Mouse (Mus musculus): ENCODE data around the gene Plekha4.

The Plekha4 gene

GRCm38 (mm10) chr7:45567780-45568516 is 41.8 kb downstream of the Plekha4 start:
- DNase-seq (ENCODE audit: inconsistent age in 2 of 2, low spot score in 1 of 2): peak; percentile 96 to 97

GRCm38 (mm10) chr7:45568601-45569473 is 42.7 kb downstream of the Plekha4 start:
- no peak for DNase-seq (ENCODE audit: inconsistent age in 2 of 2, low spot score in 1 of 2)

- peak; percentile 87 to 92 for DNase-seq (ENCODE audit: inconsistent age in 2 of 2, low spot score in 1 of 2)
Measured at GRCm38 (mm10) chr7:45570103-45570741, 44.1 kb downstream of the Plekha4 start, which contains the start of gene Bcat2. Gene Bcat2, plus strand, starts transcription at chr7:45570153.

- peak in 1 of 2 experiments; percentile 56 for DNase-seq (ENCODE audit: inconsistent age in 2 of 2, low spot score in 1 of 2)
Measured at GRCm38 (mm10) chr7:45571966-45572365, 45.8 kb downstream of the Plekha4 start.

- no peak for DNase-seq (ENCODE audit: inconsistent age in 2 of 2, low spot score in 1 of 2)
Measured at GRCm38 (mm10) chr7:45573954-45574353, 47.8 kb downstream of the Plekha4 start.

- no peak for DNase-seq (ENCODE audit: inconsistent age in 2 of 2, low spot score in 1 of 2)
Measured at GRCm38 (mm10) chr7:45574472-45575379, 48.6 kb downstream of the Plekha4 start.

GRCm38 (mm10) chr7:45585923-45586322 is 59.8 kb downstream of the Plekha4 start:
- DNase-seq (ENCODE audit: inconsistent age in 2 of 2, low spot score in 1 of 2): peak in 1 of 2 experiments; percentile 4

GRCm38 (mm10) chr7:45587631-45588592 is 61.8 kb downstream of the Plekha4 start:
- DNase-seq (ENCODE audit: inconsistent age in 2 of 2, low spot score in 1 of 2): peak in 1 of 2 experiments; percentile 32

GRCm38 (mm10) chr7:45589173-45589572 is 63.0 kb downstream of the Plekha4 start:
- DNase-seq (ENCODE audit: inconsistent age in 2 of 2, low spot score in 1 of 2): peak; percentile 97 to 98

GRCm38 (mm10) chr7:45589898-45590297 is 63.8 kb downstream of the Plekha4 start:
- peak in 1 of 2 experiments; percentile 21 for DNase-seq (ENCODE audit: inconsistent age in 2 of 2, low spot score in 1 of 2)

GRCm38 (mm10) chr7:45590874-45591273 is 64.7 kb downstream of the Plekha4 start:
- peak; percentile 31 to 61 for DNase-seq (ENCODE audit: inconsistent age in 2 of 2, low spot score in 1 of 2)

GRCm38 (mm10) chr7:45591880-45592279 is 65.8 kb downstream of the Plekha4 start:
- DNase-seq (ENCODE audit: inconsistent age in 2 of 2, low spot score in 1 of 2): peak in 1 of 2 experiments; percentile 3

GRCm38 (mm10) chr7:45593118-45593815 is 67.1 kb downstream of the Plekha4 start:
- peak; percentile 77 to 91 for DNase-seq (ENCODE audit: inconsistent age in 2 of 2, low spot score in 1 of 2)

GRCm38 (mm10) chr7:45595176-45595575 is 69.0 kb downstream of the Plekha4 start:
- DNase-seq (ENCODE audit: inconsistent age in 2 of 2, low spot score in 1 of 2): peak in 1 of 2 experiments; percentile 7

- DNase-seq (ENCODE audit: inconsistent age in 2 of 2, low spot score in 1 of 2): peak in 1 of 2 experiments; percentile 64
Measured at GRCm38 (mm10) chr7:45596107-45596506, 70.0 kb downstream of the Plekha4 start.

- no peak for DNase-seq (ENCODE audit: inconsistent age in 2 of 2, low spot score in 1 of 2)
Measured at GRCm38 (mm10) chr7:45597013-45597412, 70.9 kb downstream of the Plekha4 start.

GRCm38 (mm10) chr7:45597527-45597926 is 71.4 kb downstream of the Plekha4 start:
- DNase-seq (ENCODE audit: inconsistent age in 2 of 2, low spot score in 1 of 2): peak in 1 of 2 experiments; percentile 11

Data from adrenal gland, adult (tissue).